Mouse (Mus musculus) MEL (cell line): Measurements from ENCODE around the gene Hba-a2. TPM values are rescaled to one million over a fixed set of nuclear protein-coding genes. Genes with fewer than 3 reads are reported as not detected.

Experiments
- DNase-seq: peaks from one replicate; pipeline ENCODE4 v3.0.0; 2011; ENCODE audit warnings: low read depth, low spot score
- H3K27ac ChIP-seq: 2 replicates; pipeline ENCODE4 v1.5.1; 2012; ENCODE audit warnings: low read depth, mild to moderate bottlenecking, control low read depth, low read length, moderate library complexity; ENCODE audit not compliant: control insufficient read depth
- H3K27me3 ChIP-seq, 2 experiments: fragments of 150-350 bp in 1 of 2; sonication (generic) in 1 of 2; 2 replicates each; pipeline ENCODE4 v1.6.1; 2012; ENCODE audit warnings: low read length in 2 of 2, mild to moderate bottlenecking in 2 of 2, improper control_type of control experiment in 1 of 2, moderate library complexity in 1 of 2; ENCODE audit not compliant: insufficient read depth in 2 of 2, control insufficient read depth in 1 of 2
- H3K36me3 ChIP-seq, 2 experiments: 2 replicates each; pipeline ENCODE4 v1.6.1; 2012 to 2014; ENCODE audit warnings: low read length in 2 of 2, improper control_type of control experiment in 1 of 2, inconsistent platforms in 1 of 2, mild to moderate bottlenecking in 1 of 2; ENCODE audit not compliant: insufficient read depth in 2 of 2, control insufficient read depth in 1 of 2
- H3K4me1 ChIP-seq, 2 experiments: fragments of 150-350 bp in 1 of 2; sonication (generic) in 1 of 2; 2 replicates each; pipeline ENCODE4 v1.6.1; 2012; ENCODE audit warnings: low read length in 2 of 2, improper control_type of control experiment in 1 of 2, mild to moderate bottlenecking in 1 of 2; ENCODE audit not compliant: insufficient read depth in 2 of 2, control insufficient read depth in 1 of 2
- H3K4me3 ChIP-seq, 2 experiments: fragments of 150-350 bp in 1 of 2; sonication (generic) in 1 of 2; 2 replicates each; pipeline ENCODE4 v1.5.1; 2012; ENCODE audit warnings: low read depth in 2 of 2, low read length in 2 of 2, mild to moderate bottlenecking in 2 of 2, moderate library complexity in 2 of 2, control low read depth in 1 of 2, improper control_type of control experiment in 1 of 2; ENCODE audit not compliant: control insufficient read depth in 1 of 2, insufficient read depth in 1 of 2
- H3K79me2 ChIP-seq: 2 replicates; pipeline ENCODE4 v1.6.1; 2012; ENCODE audit warnings: mild to moderate bottlenecking, low read length, moderate library complexity; ENCODE audit not compliant: control insufficient read depth, poor library complexity, insufficient read depth
- H3K9ac ChIP-seq: 2 replicates; pipeline ENCODE4 v1.6.1; 2012; ENCODE audit warnings: low read depth, mild to moderate bottlenecking, control low read depth, low read length, moderate library complexity; ENCODE audit not compliant: control insufficient read depth, poor library complexity, severe bottlenecking
- H3K9me3 ChIP-seq: fragments of 150-350 bp; sonication (generic); replicated peaks from 2 replicates; pipeline ENCODE4 v1.6.1; 2012; ENCODE audit warnings: mild to moderate bottlenecking, low read length, improper control_type of control experiment, moderate library complexity; ENCODE audit not compliant: insufficient read depth
- BHLHE40 ChIP-seq: IDR thresholded peaks from 2 replicates; pipeline ENCODE4 v1.6.1; 2012; ENCODE audit warnings: low read depth, mild to moderate bottlenecking, inconsistent platforms, low read length, improper control_type of control experiment, borderline replicate concordance
- CHD2 ChIP-seq: IDR thresholded peaks from 2 replicates; pipeline ENCODE4 v1.6.1; 2011; ENCODE audit warnings: low read length, improper control_type of control experiment
- CTCF ChIP-seq, 3 experiments: IDR thresholded peaks in 2 of 3; conservative IDR thresholded peaks in 1 of 3; 2 replicates each; pipeline ENCODE4 v1.5.1; 2011 to 2012; ENCODE audit warnings: low read length in 3 of 3, low read depth in 2 of 3, mild to moderate bottlenecking in 2 of 3, improper control_type of control experiment in 1 of 3, inconsistent platforms in 1 of 3, mixed read lengths in 1 of 3, moderate library complexity in 1 of 3; ENCODE audit not compliant: control insufficient read depth in 1 of 3, insufficient read depth in 1 of 3, poor library complexity in 1 of 3, severe bottlenecking in 1 of 3
- E2F4 ChIP-seq: IDR thresholded peaks from 2 replicates; pipeline ENCODE4 v1.6.1; 2011; ENCODE audit warnings: low read depth, low read length, improper control_type of control experiment, borderline replicate concordance
- GATA1 ChIP-seq: IDR thresholded peaks from 2 replicates; pipeline ENCODE4 v1.6.1; 2011; ENCODE audit warnings: low read depth, low read length, improper control_type of control experiment
- HCFC1 ChIP-seq: IDR thresholded peaks from 2 replicates; pipeline ENCODE4 v1.6.1; 2012; ENCODE audit warnings: low read depth, mild to moderate bottlenecking, inconsistent platforms, low read length, improper control_type of control experiment, moderate library complexity
- MAX ChIP-seq: IDR thresholded peaks from 2 replicates; pipeline ENCODE4 v1.6.1; 2011; ENCODE audit warnings: low read length, improper control_type of control experiment
- MXI1 ChIP-seq: IDR thresholded peaks from 2 replicates; pipeline ENCODE4 v1.6.1; 2011; ENCODE audit warnings: mild to moderate bottlenecking, low read depth, low read length, improper control_type of control experiment
- MYB ChIP-seq: IDR thresholded peaks from 2 replicates; pipeline ENCODE4 v1.6.1; 2011; ENCODE audit warnings: mild to moderate bottlenecking, low read depth, low read length, improper control_type of control experiment
- NRF1 ChIP-seq: IDR thresholded peaks from 2 replicates; pipeline ENCODE4 v1.6.1; 2014; ENCODE audit warnings: low read depth, mild to moderate bottlenecking, inconsistent platforms, low read length, improper control_type of control experiment, moderate library complexity; ENCODE audit not compliant: poor library complexity, insufficient read depth, severe bottlenecking
- POLR2AphosphoS2 ChIP-seq: IDR thresholded peaks from 2 replicates; pipeline ENCODE4 v1.6.1; 2011; ENCODE audit warnings: low read length, improper control_type of control experiment
- RAD21 ChIP-seq: IDR thresholded peaks from 2 replicates; pipeline ENCODE4 v1.6.1; 2011; ENCODE audit warnings: mild to moderate bottlenecking, low read depth, low read length, improper control_type of control experiment
- SMC3 ChIP-seq: IDR thresholded peaks from 2 replicates; pipeline ENCODE4 v1.6.1; 2011; ENCODE audit warnings: low read depth, low read length, improper control_type of control experiment
- TBP ChIP-seq: IDR thresholded peaks from 2 replicates; pipeline ENCODE4 v1.8.0; 2011; ENCODE audit warnings: low read depth, low read length, improper control_type of control experiment
- USF1 ChIP-seq: IDR thresholded peaks from 2 replicates; pipeline ENCODE4 v1.6.1; 2014; ENCODE audit warnings: low read depth, mild to moderate bottlenecking, inconsistent platforms, low read length, improper control_type of control experiment, moderate library complexity
- USF2 ChIP-seq, 2 experiments: IDR thresholded peaks; 2 replicates each; pipeline ENCODE4 v1.6.1; 2011 to 2012; ENCODE audit warnings: improper control_type of control experiment in 2 of 2, low read length in 2 of 2, borderline replicate concordance in 1 of 2, inconsistent platforms in 1 of 2, low read depth in 1 of 2, mild to moderate bottlenecking in 1 of 2; ENCODE audit not compliant: insufficient read depth in 1 of 2
- ZC3H11A ChIP-seq: IDR thresholded peaks from 2 replicates; pipeline ENCODE4 v1.6.1; 2012; ENCODE audit warnings: low read depth, mild to moderate bottlenecking, inconsistent platforms, low read length, improper control_type of control experiment
- ZKSCAN1 ChIP-seq: IDR thresholded peaks from 2 replicates; pipeline ENCODE4 v1.6.1; 2012; ENCODE audit warnings: low read depth, mild to moderate bottlenecking, inconsistent platforms, low read length, improper control_type of control experiment, moderate library complexity
- ZNF384 ChIP-seq: IDR thresholded peaks from 2 replicates; pipeline ENCODE4 v1.6.1; 2012; ENCODE audit warnings: low read depth, mild to moderate bottlenecking, inconsistent platforms, low read length, improper control_type of control experiment
- polyA plus RNA-seq, 2 experiments: library from polyadenylated mRNA; stranded (reverse) in 1 of 2; unstranded in 1 of 2; fragments of >175 nt in 1 of 2; fragments of >200 nt in 1 of 2; gene quantifications; 2 replicates each; pipeline versions ENCODE4 v1.2.1 to v1.2.4; 2012; ENCODE audit warnings: low replicate concordance in 2 of 2, low read depth in 1 of 2; ENCODE audit not compliant: insufficient read length in 2 of 2, insufficient read depth in 1 of 2, missing spikeins in 1 of 2
- total RNA-seq: library from RNA; depleted of rRNA; stranded (reverse); fragments of 300-350 nt; gene quantifications from 2 replicates; pipeline ENCODE4 v1.2.3, GENCODE M21; 2012

Hba-a2 gene
- total and polyA plus RNA-seq, 3 experiments = 202 to 432 (median 313) TPM

GRCm38 (mm10) chr11:32321196-32321565 lies 24.9 kb downstream of the Hba-a2 start:
- TF ChIP-seq CTCF (IDR thresholded peaks at IDR 0.05 in 2 of 3, conservative IDR thresholded peaks at IDR 0.05 in 1 of 3; ENCODE audit: control insufficient read depth in 1 of 3, insufficient read depth in 1 of 3, low read depth in 2 of 3, low read length in 3 of 3, poor library complexity in 1 of 3, severe bottlenecking in 1 of 3) (peak in 2 of 3 experiments; percentile 89 to 100), ZNF384 (no peak), SMC3 (peak; percentile 99), TBP (peak; percentile 66; the same call in 1 of the 2 replicates), POLR2AphosphoS2 (no peak), MAX (peak; percentile 36; the same call in 1 of the 2 replicates), NRF1 (no peak), E2F4 (no peak), USF1 (no peak), ZKSCAN1 (no peak), RAD21 (peak; percentile 97), GATA1 (0 out of 2 replicates have a peak, but pooled peaks have one; percentile 4), HCFC1 (0 out of 2 replicates have a peak, but pooled peaks have one; percentile 11), MYB (no peak), ZC3H11A (peak; percentile 89), USF2 (IDR thresholded peaks at IDR 0.05; ENCODE audit: borderline replicate concordance in 1 of 2, insufficient read depth in 1 of 2, low read depth in 1 of 2, low read length in 2 of 2) (no peak), CHD2 (no peak), BHLHE40 (no peak)
- Histone ChIP-seq H3K4me3 (no peak overlapping the region; a peak in 1 of 4 replicates), H3K4me1 (peaks cover 0 to 4% of the 10 kb centered on the region in 2 experiments; a peak in 2 of 4 replicates), H3K9me3 (no peaks in the 10 kb centered on the region), H3K27me3 (peaks cover 4 to 13% of the 10 kb centered on the region in 2 experiments; a peak in 2 of 4 replicates), H3K79me2 (no peaks in the 10 kb centered on the region), H3K36me3 (no peaks in the 10 kb centered on the region; a peak in 1 of 4 replicates), H3K9ac (0 out of 2 replicates have a peak overlapping the region, but pooled peaks have one; percentile 1), H3K27ac (no peak overlapping the region)
- peak; percentile 93 for DNase-seq

GRCm38 (mm10) chr11:32324609-32325008 lies 28.3 kb downstream of the Hba-a2 start:
- H3K27me3 ChIP-seq = peaks cover 9 to 11% of the 10 kb centered on the region in 2 experiments
- DNase-seq = peak; percentile 89
- TF ChIP-seq MXI1 = no peak
- TF ChIP-seq SMC3 = peak; percentile 86
- TF ChIP-seq RAD21 = peak; percentile 94
- TF ChIP-seq HCFC1 = no peak
- peak; percentile 73 for TF ChIP-seq ZC3H11A
- peak; percentile 83 to 98 (median 97) for TF ChIP-seq CTCF (IDR thresholded peaks at IDR 0.05 in 2 of 3, conservative IDR thresholded peaks at IDR 0.05 in 1 of 3; ENCODE audit: control insufficient read depth in 1 of 3, insufficient read depth in 1 of 3, low read depth in 2 of 3, low read length in 3 of 3, poor library complexity in 1 of 3, severe bottlenecking in 1 of 3)
- no peak for TF ChIP-seq GATA1
- TF ChIP-seq, all 39 proteins: peak for 4

More at GRCm38 (mm10) chr11:32324609-32325008, 28.3 kb downstream of the Hba-a2 start:
- Histone ChIP-seq H3K4me3 (no peak overlapping the region), H3K79me2 (no peaks in the 10 kb centered on the region), H3K9me3 (no peaks in the 10 kb centered on the region), H3K36me3 (no peaks in the 10 kb centered on the region; a peak in 1 of 4 replicates), H3K27ac (no peak overlapping the region), H3K4me1 (peaks cover 0 to 4% of the 10 kb centered on the region in 2 experiments; a peak in 2 of 4 replicates), H3K9ac (no peak overlapping the region)
